Mouse (Mus musculus) liver, adult 2 months (tissue): ENCODE data around the gene Rab31.

Experiments used
- CTCF ChIP-seq: fragments of 200-500 bp; IDR thresholded peaks from 2 replicates; pipeline ENCODE4 v1.5.1; 2011; ENCODE audit warnings: low read depth, low read length, control low read depth
- POLR2A ChIP-seq: fragments of 200-500 bp; IDR thresholded peaks from 2 replicates; pipeline ENCODE4 v1.6.1; 2011; ENCODE audit warnings: low read length, control low read depth; ENCODE audit not compliant: insufficient read depth; ENCODE audit errors: extremely low read depth

DNA sequence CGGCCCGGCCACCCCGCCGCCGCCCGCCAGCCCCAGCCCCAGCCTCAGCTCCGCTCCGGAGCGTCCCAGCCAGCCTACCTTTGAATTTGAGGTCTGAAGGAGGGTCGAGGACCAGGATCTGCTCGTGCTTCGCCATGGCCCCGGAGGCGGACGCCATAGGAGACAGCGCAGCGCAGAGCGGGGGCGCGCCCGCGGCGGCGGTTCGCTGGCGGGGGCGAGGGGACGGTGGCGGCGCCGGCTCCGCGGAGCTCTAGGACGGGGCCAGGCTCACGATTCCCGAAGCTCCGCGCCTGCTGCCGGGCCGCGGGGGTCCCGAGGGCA, 159.4 kb downstream of the Rab31 start:
- TF ChIP-seq POLR2A (no peak), CTCF (no peak)
